Mouse (Mus musculus) spleen, adult 18-20 months (tissue): ENCODE measurements around the gene Usp2.

ENCODE experiments used
- DNase-seq, 2 experiments: peaks; one replicate each; pipeline ENCODE4 v3.0.0; 2022; ENCODE audit warnings: mixed read lengths in 2 of 2

Gene Usp2

GRCm38 (mm10) chr9:44075996-44076763, 9.4 kb downstream of the Usp2 start:
- no peak for DNase-seq

GRCm38 (mm10) chr9:44076764-44077120, 9.9 kb downstream of the Usp2 start:
- DNase-seq = peak in 1 of 2 experiments; percentile 38

- no peak for DNase-seq
These were observed 10.6 kb downstream of the Usp2 start for GRCm38 (mm10) chr9:44077266-44077910.

GRCm38 (mm10) chr9:44078136-44078797, 11.4 kb downstream of the Usp2 start:
- DNase-seq = no peak

- no peak for DNase-seq
These were observed 12.3 kb downstream of the Usp2 start for GRCm38 (mm10) chr9:44078955-44079756.

- no peak for DNase-seq
These were observed 13.4 kb downstream of the Usp2 start for GRCm38 (mm10) chr9:44079997-44080780.

- no peak for DNase-seq
These were observed 14.1 kb downstream of the Usp2 start for GRCm38 (mm10) chr9:44080953-44081352.

- no peak for DNase-seq
These were observed 14.8 kb downstream of the Usp2 start for GRCm38 (mm10) chr9:44081581-44081980.

- DNase-seq = no peak
These were observed 15.4 kb downstream of the Usp2 start for GRCm38 (mm10) chr9:44082266-44082665.

- DNase-seq = no peak
These were observed 16.7 kb downstream of the Usp2 start for GRCm38 (mm10) chr9:44083392-44084121.

- DNase-seq = no peak
These were observed 17.4 kb downstream of the Usp2 start for GRCm38 (mm10) chr9:44084236-44084635.

GRCm38 (mm10) chr9:44084659-44085229, 17.9 kb downstream of the Usp2 start:
- DNase-seq = peak; percentile 84 to 92

GRCm38 (mm10) chr9:44085276-44085675, 18.5 kb downstream of the Usp2 start:
- no peak for DNase-seq

- DNase-seq = no peak
These were observed 19.2 kb downstream of the Usp2 start for GRCm38 (mm10) chr9:44085741-44086665.

GRCm38 (mm10) chr9:44086960-44087359, 20.1 kb downstream of the Usp2 start:
- DNase-seq = no peak

GRCm38 (mm10) chr9:44087761-44088455, 21.1 kb downstream of the Usp2 start:
- DNase-seq = no peak

- no peak for DNase-seq
These were observed 22.2 kb downstream of the Usp2 start for GRCm38 (mm10) chr9:44088877-44089608.
